In the genomic region with DNA sequence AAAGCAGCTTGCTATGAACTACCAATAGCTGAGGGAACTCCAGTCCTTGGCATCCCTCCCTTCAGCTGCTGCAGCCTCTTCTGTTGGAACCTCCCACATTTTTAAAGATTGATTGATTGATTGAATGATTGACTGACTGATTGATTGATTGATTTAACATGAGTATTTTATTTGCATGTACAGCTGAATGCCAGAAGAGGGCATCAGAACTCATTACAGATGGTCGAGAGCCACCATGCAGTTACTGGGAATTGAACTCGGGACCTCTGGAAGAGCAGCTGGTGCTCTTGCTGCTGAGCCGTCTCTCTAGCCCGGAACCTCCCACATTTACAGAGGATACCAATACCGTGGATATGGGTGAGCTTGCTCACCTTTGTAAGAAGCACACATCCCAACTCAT, we compare ENCODE assay signal across 17 mouse cellular contexts. TPM values are rescaled to one million over a fixed set of nuclear protein-coding genes. Genes with fewer than 3 reads are reported as not detected.
DNase-seq lines count a peak whose midpoint lies in the region; ATAC-seq and TF ChIP-seq lines count a peak whose summit lies in the region.
"Had no signal": no experiment of that assay in that cellular context is flagged by ENCODE, and none has a peak within 500 bp of the region (broad histone marks: within the 10 kb centered on the region; RNA-seq: fewer than 3 reads in every experiment).

No protein-coding gene starts in this region.

- ATAC-seq in intestine, postnatal 0 days: no peak
- no peak for ATAC-seq in intestine, embryonic 15.5 days
- no peak for ATAC-seq in lung, postnatal 0 days
- ATAC-seq in stomach, postnatal 0 days (ENCODE audit: low FRiP score, low TSS enrichment): no peak

- no peaks in the 10 kb centered on the region for H3K4me1 ChIP-seq in intestine, postnatal 0 days (replicated peaks; ENCODE audit: control insufficient read depth, insufficient read depth, low read length)
- H3K4me1 ChIP-seq in intestine, embryonic 15.5 days (replicated peaks): no peaks in the 10 kb centered on the region
- H3K4me1 ChIP-seq in lung, postnatal 0 days (ENCODE audit: insufficient read depth, low read depth, low read length): no peaks in the 10 kb centered on the region
- no peaks in the 10 kb centered on the region for H3K4me1 ChIP-seq in lung, adult 2 months (ENCODE audit: control insufficient read depth, insufficient read depth, low read length)
- H3K4me1 ChIP-seq in MEL (ENCODE audit: control insufficient read depth in 1 of 2, insufficient read depth in 2 of 2, low read length in 2 of 2): peaks cover 6 to 12% of the 10 kb centered on the region in 2 experiments
- H3K4me1 ChIP-seq in stomach, postnatal 0 days (replicated peaks; ENCODE audit: control insufficient read depth, insufficient read depth): no peaks in the 10 kb centered on the region
- H3K4me1 ChIP-seq: heart, embryonic 12.5 days had no signal

- TF ChIP-seq EP300 in lung, postnatal 0 days (IDR thresholded peaks at IDR 0.05): no peak
- TF ChIP-seq EP300 in MEL (IDR thresholded peaks at IDR 0.05; ENCODE audit: low read depth in 1 of 2, low read length in 2 of 2): no peak
- TF ChIP-seq EP300 in stomach, postnatal 0 days (optimal IDR thresholded peaks at IDR 0.05): no peak

- H3K4me3 ChIP-seq in intestine, postnatal 0 days (ENCODE audit: low read depth, low read length): no peak overlapping the region
- H3K4me3 ChIP-seq in intestine, embryonic 15.5 days (replicated peaks): no peak overlapping the region
- H3K4me3 ChIP-seq in lung, postnatal 0 days (ENCODE audit: low read depth, low read length): no peak overlapping the region
- H3K4me3 ChIP-seq in lung, adult 2 months (replicated peaks; ENCODE audit: extremely low read depth, low read depth, low read length): no peak overlapping the region
- H3K4me3 ChIP-seq in MEL (ENCODE audit: control insufficient read depth in 1 of 2, insufficient read depth in 1 of 2, low read depth in 2 of 2, low read length in 2 of 2): no peak overlapping the region
- H3K4me3 ChIP-seq in stomach, postnatal 0 days (ENCODE audit: low read depth, low read length): no peak overlapping the region
- H3K4me3 ChIP-seq: heart, embryonic 12.5 days; kidney, embryonic 15.5 days; limb, embryonic 10.5 days had no signal

- peak; percentile 41 for TF ChIP-seq CTCF in intestine, postnatal 0 days (IDR thresholded peaks at IDR 0.05; ENCODE audit: low read depth)
- peak; percentile 43 for TF ChIP-seq CTCF in lung, postnatal 0 days (IDR thresholded peaks at IDR 0.05)
- no peak for TF ChIP-seq CTCF in lung, adult 2 months (IDR thresholded peaks at IDR 0.05; ENCODE audit: insufficient read depth, low read length)
- peak in 1 of 3 experiments; percentile 9; a peak in 1 of 6 replicates for TF ChIP-seq CTCF in MEL (IDR thresholded peaks at IDR 0.05 in 2 of 3, conservative IDR thresholded peaks at IDR 0.05 in 1 of 3; ENCODE audit: control insufficient read depth in 1 of 3, insufficient read depth in 1 of 3, low read depth in 2 of 3, low read length in 3 of 3, poor library complexity in 1 of 3, severe bottlenecking in 1 of 3)
- TF ChIP-seq CTCF in stomach, postnatal 0 days (IDR thresholded peaks at IDR 0.05; ENCODE audit: low read depth): peak; percentile 33

- H3K9ac ChIP-seq in intestine, postnatal 0 days (ENCODE audit: low read depth, low read length): no peak overlapping the region
- H3K9ac ChIP-seq in intestine, embryonic 15.5 days: no peak overlapping the region
- no peak overlapping the region for H3K9ac ChIP-seq in lung, postnatal 0 days (replicated peaks; ENCODE audit: low read depth)
- no peak overlapping the region for H3K9ac ChIP-seq in MEL (ENCODE audit: control insufficient read depth, low read depth, low read length, poor library complexity, severe bottlenecking)
- H3K9ac ChIP-seq in stomach, postnatal 0 days (ENCODE audit: low read length): no peak overlapping the region
- H3K9ac ChIP-seq: heart, embryonic 12.5 days; kidney, embryonic 15.5 days had no signal

- no peak for TF ChIP-seq POLR2A in lung, adult 2 months (IDR thresholded peaks at IDR 0.05; ENCODE audit: borderline replicate concordance, extremely low read depth, low read depth, low read length)
- TF ChIP-seq POLR2A in MEL (IDR thresholded peaks at IDR 0.05; ENCODE audit: control insufficient read depth in 1 of 2, insufficient read depth in 1 of 2, low read depth in 1 of 2, low read length in 2 of 2, poor library complexity in 1 of 2): no peak

- TF ChIP-seq RAD21 in MEL (IDR thresholded peaks at IDR 0.05; ENCODE audit: low read depth, low read length): peak; percentile 4; the same call in 1 of the 2 replicates

- H3K9me3 ChIP-seq in intestine, postnatal 0 days (ENCODE audit: control insufficient read depth): no peaks in the 10 kb centered on the region
- no peaks in the 10 kb centered on the region for H3K9me3 ChIP-seq in intestine, embryonic 15.5 days
- H3K9me3 ChIP-seq in lung, postnatal 0 days (ENCODE audit: low read length): no peaks in the 10 kb centered on the region
- no peaks in the 10 kb centered on the region for H3K9me3 ChIP-seq in MEL (replicated peaks; ENCODE audit: insufficient read depth, low read length)
- no peaks in the 10 kb centered on the region for H3K9me3 ChIP-seq in stomach, postnatal 0 days (ENCODE audit: control insufficient read depth, low read length)
- H3K9me3 ChIP-seq: heart, embryonic 12.5 days; kidney, embryonic 15.5 days; limb, embryonic 10.5 days had no signal

- H3K27me3 ChIP-seq in intestine, postnatal 0 days (replicated peaks; ENCODE audit: control insufficient read depth, insufficient read depth, low read length): no peaks in the 10 kb centered on the region
- no peaks in the 10 kb centered on the region for H3K27me3 ChIP-seq in intestine, embryonic 15.5 days (replicated peaks)
- H3K27me3 ChIP-seq in lung, postnatal 0 days (replicated peaks; ENCODE audit: insufficient read depth, low read length): no peaks in the 10 kb centered on the region
- H3K27me3 ChIP-seq in MEL (ENCODE audit: control insufficient read depth in 1 of 2, insufficient read depth in 2 of 2, low read length in 2 of 2): no peaks in the 10 kb centered on the region
- no peaks in the 10 kb centered on the region for H3K27me3 ChIP-seq in stomach, postnatal 0 days (ENCODE audit: control insufficient read depth, insufficient read depth, low read length)
- H3K27me3 ChIP-seq: heart, embryonic 12.5 days; kidney, embryonic 15.5 days had no signal

- DNase-seq in lung, postnatal 0 days (ENCODE audit: low spot score): no peak
- DNase-seq in lung, adult 2 months: no peak
- DNase-seq in MEL (ENCODE audit: low read depth, low spot score): no peak
- DNase-seq in stomach, postnatal 0 days (ENCODE audit: low spot score): no peak
- no peak for DNase-seq in gastrocnemius, postnatal 25 days
- DNase-seq: adrenal gland, postnatal 36 days; cerebellum, postnatal 14 days; embryo, embryonic 11 days; midbrain, embryonic 14.5 days; spleen, adult 18-20 months had no signal

- no peaks in the 10 kb centered on the region for H3K36me3 ChIP-seq in intestine, postnatal 0 days (ENCODE audit: control insufficient read depth, insufficient read depth)
- no peaks in the 10 kb centered on the region for H3K36me3 ChIP-seq in intestine, embryonic 15.5 days
- H3K36me3 ChIP-seq in lung, postnatal 0 days (ENCODE audit: insufficient read depth, low read length): no peaks in the 10 kb centered on the region
- H3K36me3 ChIP-seq in MEL (ENCODE audit: control insufficient read depth in 1 of 2, insufficient read depth in 2 of 2, low read length in 2 of 2): peaks cover 0 to 8% of the 10 kb centered on the region in 2 experiments; a peak in 2 of 4 replicates
- no peaks in the 10 kb centered on the region for H3K36me3 ChIP-seq in stomach, postnatal 0 days (ENCODE audit: control insufficient read depth, insufficient read depth, low read length)
- H3K36me3 ChIP-seq: heart, embryonic 12.5 days; kidney, embryonic 15.5 days; limb, embryonic 10.5 days had no signal

- H3K79me2 ChIP-seq in MEL (ENCODE audit: control insufficient read depth, insufficient read depth, low read length, poor library complexity): no peaks in the 10 kb centered on the region

- H3K27ac ChIP-seq in intestine, postnatal 0 days (ENCODE audit: low read depth, low read length): no peak overlapping the region
- no peak overlapping the region for H3K27ac ChIP-seq in intestine, embryonic 15.5 days
- no peak overlapping the region for H3K27ac ChIP-seq in lung, postnatal 0 days (ENCODE audit: low read length)
- H3K27ac ChIP-seq in MEL (ENCODE audit: control insufficient read depth, low read depth, low read length): no peak overlapping the region
- H3K27ac ChIP-seq in stomach, postnatal 0 days (replicated peaks): no peak overlapping the region
- H3K27ac ChIP-seq: kidney, embryonic 15.5 days; limb, embryonic 10.5 days; macrophage had no signal

- 72% methylated on average over 5 of the region's 5 CpGs for WGBS in intestine, postnatal 0 days
- 77% methylated on average over 5 of the region's 5 CpGs for WGBS in intestine, embryonic 15.5 days
- WGBS in lung, postnatal 0 days: 74% methylated on average over 5 of the region's 5 CpGs
- 76% methylated on average over 5 of the region's 5 CpGs for WGBS in lung, adult 2 months
- WGBS in stomach, postnatal 0 days: 77% methylated on average over 5 of the region's 5 CpGs

- no peak overlapping the region for H3K4me2 ChIP-seq in intestine, postnatal 0 days (replicated peaks; ENCODE audit: low read depth)
- no peak overlapping the region for H3K4me2 ChIP-seq in intestine, embryonic 15.5 days (replicated peaks)
- no peak overlapping the region for H3K4me2 ChIP-seq in lung, postnatal 0 days (replicated peaks; ENCODE audit: low read depth, low read length)
- no peak overlapping the region for H3K4me2 ChIP-seq in stomach, postnatal 0 days (replicated peaks; ENCODE audit: low read depth)
- H3K4me2 ChIP-seq: heart, embryonic 12.5 days; kidney, embryonic 15.5 days had no signal

RNA-seq across cellular contexts. Expression of a gene that starts 33.0 kb away (rescaled TPM):
- 35.6 and 42.1 TPM in 2 replicates for polyA plus RNA-seq in intestine, postnatal 0 days (2015; fragmentation: Nextera tagmentation; extraction: Ambion mirVana)
- 417 and 432 TPM in 2 replicates for polyA plus RNA-seq in intestine, embryonic 15.5 days (2015; fragmentation: Nextera tagmentation; extraction: Ambion mirVana)
- 99.3 and 118 TPM in 2 replicates for polyA plus RNA-seq in lung, postnatal 0 days (2015; fragmentation: Nextera tagmentation; extraction: Ambion mirVana)
- polyA plus RNA-seq in lung, adult 2 months (2012; rRNA removed): 289 and 384 TPM in 2 replicates
- 392 and 554 TPM in 2 replicates for total RNA-seq in MEL (2012; rRNA removed)
- polyA plus RNA-seq in MEL (2012; ENCODE audit: insufficient read depth in 1 of 2, insufficient read length in 2 of 2, low read depth in 1 of 2, low replicate concordance in 2 of 2, missing spikeins in 1 of 2): 100 to 1,000 TPM in 1 of 2 experiments, 10 to 100 TPM in 1; 47.4 to 593 TPM
- polyA plus RNA-seq in stomach, postnatal 0 days (2015; fragmentation: Nextera tagmentation; extraction: Ambion mirVana): 29.5 and 34.0 TPM in 2 replicates
- total RNA-seq in gastrocnemius, postnatal 25 days (2021): 10 to 100 TPM; 11.8 to 12.5 TPM

RNA-seq across cellular contexts. Expression of a gene that starts 57.4 kb away (rescaled TPM):
- not detected in 2 replicates for polyA plus RNA-seq in intestine, postnatal 0 days (2015; fragmentation: Nextera tagmentation; extraction: Ambion mirVana)
- 0.15 and 0.54 TPM in 2 replicates for polyA plus RNA-seq in intestine, embryonic 15.5 days (2015; fragmentation: Nextera tagmentation; extraction: Ambion mirVana)
- polyA plus RNA-seq in lung, postnatal 0 days (2015; fragmentation: Nextera tagmentation; extraction: Ambion mirVana): 0.50 and 0.60 TPM in 2 replicates
- polyA plus RNA-seq in lung, adult 2 months (2012; rRNA removed): 0.14 TPM in 1 of 2 replicates, not detected in the other
- 0.96 and 1.4 TPM in 2 replicates for total RNA-seq in MEL (2012; rRNA removed)
- 100 to 1,000 TPM in 1 of 2 experiments, under 1 TPM in 1; 0.65 to 745 TPM for polyA plus RNA-seq in MEL (2012; ENCODE audit: insufficient read depth in 1 of 2, insufficient read length in 2 of 2, low read depth in 1 of 2, low replicate concordance in 2 of 2, missing spikeins in 1 of 2)
- 0.05 and 0.10 TPM in 2 replicates for polyA plus RNA-seq in stomach, postnatal 0 days (2015; fragmentation: Nextera tagmentation; extraction: Ambion mirVana)
- not detected for total RNA-seq in gastrocnemius, postnatal 25 days (2021)
- polyA plus RNA-seq: heart, embryonic 12.5 days; liver, embryonic 16.5 days; macrophage had no signal
